Mouse (Mus musculus): Measurements from ENCODE around the gene Cxcl16.

GRCm38 (mm10) chr11:70465824-70466223 is 6.0 kb upstream of the Cxcl16 start:
- no peak for TF ChIP-seq POLR2A (IDR thresholded peaks at IDR 0.05; ENCODE audit: insufficient read length, low read depth)
- TF ChIP-seq CEBPB (IDR thresholded peaks at IDR 0.05; ENCODE audit: insufficient read depth, poor library complexity, severe bottlenecking), result no peak
- TF ChIP-seq USF1 (IDR thresholded peaks at IDR 0.05; ENCODE audit: low read depth), result no peak
- no peak for TF ChIP-seq E2F4 (IDR thresholded peaks at IDR 0.05; ENCODE audit: insufficient read depth)
- TF ChIP-seq MYOD1 (IDR thresholded peaks at IDR 0.05; ENCODE audit: control insufficient read depth in 1 of 3, insufficient read length in 2 of 3, low read depth in 2 of 3), result no peak
- no peak for TF ChIP-seq POLR2AphosphoS2 (IDR thresholded peaks at IDR 0.05; ENCODE audit: insufficient read length, low read depth)
- no peak for TF ChIP-seq TCF12 (IDR thresholded peaks at IDR 0.05; ENCODE audit: insufficient read depth, poor library complexity, severe bottlenecking)
- no peak for TF ChIP-seq MAX (IDR thresholded peaks at IDR 0.05; ENCODE audit: low read depth)
- TF ChIP-seq TCF3 (IDR thresholded peaks at IDR 0.05; ENCODE audit: insufficient read length, low read depth), result no peak
